Mouse (Mus musculus): ENCODE results near the gene Prrt2. TPM values are rescaled to one million over a fixed set of nuclear protein-coding genes. Genes with fewer than 3 reads are reported as not detected.
A peak's percentile ranks its signal among the peaks of the same experiment; 100 is the strongest.

Prrt2 gene
- polyA plus RNA-seq, 1 experiment from 2014 or later, result 2.9 TPM

- Histone ChIP-seq H3K27ac (ENCODE audit: low read length) (no peak overlapping the region), H3K4me2 (ENCODE audit: low read depth, low read length) (no peak overlapping the region), H3K27me3 (replicated peaks; ENCODE audit: control insufficient read depth, insufficient read depth, low read length) (no peaks in the 10 kb centered on the region), H3K9ac (ENCODE audit: low read depth, low read length) (no peak overlapping the region), H3K4me3 (ENCODE audit: low read length) (no peak overlapping the region), H3K36me3 (ENCODE audit: control insufficient read depth, insufficient read depth, low read length) (no peaks in the 10 kb centered on the region), H3K4me1 (ENCODE audit: control insufficient read depth, insufficient read depth, low read length) (peaks cover 11% of the 10 kb centered on the region), H3K9me3 (ENCODE audit: control insufficient read depth, low read length) (no peaks in the 10 kb centered on the region)
- peak; percentile 65; the same call in 1 of the 2 replicates for ATAC-seq
- WGBS, result 42% methylated on average over 9 of the region's 9 CpGs
These were observed 34.7 kb downstream of the Prrt2 start for GRCm38 (mm10) chr7:126986319-126986718.

GRCm38 (mm10) chr7:126984667-126985444, 36.2 kb downstream of the Prrt2 start:
- peaks cover 7% of the 10 kb centered on the region for H3K36me3 ChIP-seq (ENCODE audit: control insufficient read depth, insufficient read depth, low read length)
- no peak for ATAC-seq
- H3K9me3 ChIP-seq (ENCODE audit: control insufficient read depth, low read length), result no peaks in the 10 kb centered on the region
- H3K4me3 ChIP-seq (ENCODE audit: low read length), result no peak overlapping the region
- 46% methylated on average over 10 of the region's 10 CpGs for WGBS
- no peak overlapping the region for H3K4me2 ChIP-seq (ENCODE audit: low read depth, low read length)
- peaks cover 11% of the 10 kb centered on the region for H3K4me1 ChIP-seq (ENCODE audit: control insufficient read depth, insufficient read depth, low read length)
- no peaks in the 10 kb centered on the region for H3K27me3 ChIP-seq (replicated peaks; ENCODE audit: control insufficient read depth, insufficient read depth, low read length)
- no peak overlapping the region for H3K27ac ChIP-seq (ENCODE audit: low read length)
- no peak overlapping the region for H3K9ac ChIP-seq (ENCODE audit: low read depth, low read length)

GRCm38 (mm10) chr7:126983113-126983512, 37.9 kb downstream of the Prrt2 start:
- H3K27me3 ChIP-seq (replicated peaks; ENCODE audit: control insufficient read depth, insufficient read depth, low read length), result no peaks in the 10 kb centered on the region
- no peak overlapping the region for H3K4me2 ChIP-seq (ENCODE audit: low read depth, low read length)
- peaks cover 15% of the 10 kb centered on the region for H3K4me1 ChIP-seq (ENCODE audit: control insufficient read depth, insufficient read depth, low read length)
- H3K36me3 ChIP-seq (ENCODE audit: control insufficient read depth, insufficient read depth, low read length), result peaks cover 21% of the 10 kb centered on the region
- no peak overlapping the region for H3K9ac ChIP-seq (ENCODE audit: low read depth, low read length)
- 74% methylated on average over 7 of the region's 7 CpGs for WGBS
- no peak for ATAC-seq
- H3K4me3 ChIP-seq (ENCODE audit: low read length), result no peak overlapping the region
- H3K27ac ChIP-seq (ENCODE audit: low read length), result peak overlapping the region; percentile 36; the same call in 1 of the 2 replicates
- H3K9me3 ChIP-seq (ENCODE audit: control insufficient read depth, low read length), result no peaks in the 10 kb centered on the region

- WGBS, result 63% methylated on average over 4 of the region's 4 CpGs
- H3K9me3 ChIP-seq (ENCODE audit: control insufficient read depth, low read length), result no peaks in the 10 kb centered on the region
These were observed 39.0 kb downstream of the Prrt2 start for GRCm38 (mm10) chr7:126982054-126982453.

GRCm38 (mm10) chr7:126981601-126982000, 39.4 kb downstream of the Prrt2 start:
- no peak overlapping the region; the same call in 1 of the 2 replicates for H3K27ac ChIP-seq (ENCODE audit: low read length)
- H3K4me3 ChIP-seq (ENCODE audit: low read length), result no peak overlapping the region
- peaks cover 24% of the 10 kb centered on the region for H3K36me3 ChIP-seq (ENCODE audit: control insufficient read depth, insufficient read depth, low read length)
- H3K9me3 ChIP-seq (ENCODE audit: control insufficient read depth, low read length), result no peaks in the 10 kb centered on the region
- no peak overlapping the region for H3K9ac ChIP-seq (ENCODE audit: low read depth, low read length)
- peaks cover 15% of the 10 kb centered on the region for H3K4me1 ChIP-seq (ENCODE audit: control insufficient read depth, insufficient read depth, low read length)
- WGBS, result 88% methylated on average over 2 of the region's 2 CpGs
- no peak for ATAC-seq
- no peak overlapping the region for H3K4me2 ChIP-seq (ENCODE audit: low read depth, low read length)
- H3K27me3 ChIP-seq (replicated peaks; ENCODE audit: control insufficient read depth, insufficient read depth, low read length), result no peaks in the 10 kb centered on the region

More at GRCm38 (mm10) chr7:126982054-126982453, 39.0 kb downstream of the Prrt2 start:
- ATAC-seq, result peak; percentile 45
- Histone ChIP-seq H3K27ac (ENCODE audit: low read length) (peak overlapping the region; percentile 51; the same call in 1 of the 2 replicates), H3K9ac (ENCODE audit: low read depth, low read length) (no peak overlapping the region), H3K4me2 (ENCODE audit: low read depth, low read length) (no peak overlapping the region), H3K4me1 (ENCODE audit: control insufficient read depth, insufficient read depth, low read length) (peaks cover 15% of the 10 kb centered on the region), H3K4me3 (ENCODE audit: low read length) (no peak overlapping the region), H3K36me3 (ENCODE audit: control insufficient read depth, insufficient read depth, low read length) (peaks cover 24% of the 10 kb centered on the region), H3K27me3 (replicated peaks; ENCODE audit: control insufficient read depth, insufficient read depth, low read length) (no peaks in the 10 kb centered on the region)

- 92% methylated on average over 6 of the region's 6 CpGs for WGBS
- no peak overlapping the region; the same call in 1 of the 2 replicates for H3K4me2 ChIP-seq (ENCODE audit: low read depth, low read length)
- no peak for ATAC-seq
These were observed 42.2 kb downstream of the Prrt2 start for GRCm38 (mm10) chr7:126978841-126979240.

GRCm38 (mm10) chr7:126976878-126977459, 44.0 kb downstream of the Prrt2 start:
- Histone ChIP-seq H3K27me3 (replicated peaks; ENCODE audit: control insufficient read depth, insufficient read depth, low read length) (no peaks in the 10 kb centered on the region), H3K4me2 (ENCODE audit: low read depth, low read length) (peak overlapping the region; percentile 69), H3K36me3 (ENCODE audit: control insufficient read depth, insufficient read depth, low read length) (peaks cover 24% of the 10 kb centered on the region), H3K4me1 (ENCODE audit: control insufficient read depth, insufficient read depth, low read length) (peaks cover 10% of the 10 kb centered on the region; the same call in 1 of the 2 replicates), H3K4me3 (ENCODE audit: low read length) (peak overlapping the region; percentile 100), H3K9ac (ENCODE audit: low read depth, low read length) (peak overlapping the region; percentile 99), H3K9me3 (ENCODE audit: control insufficient read depth, low read length) (no peaks in the 10 kb centered on the region), H3K27ac (ENCODE audit: low read length) (peak overlapping the region; percentile 98)
- WGBS, result 22% methylated on average over 14 of the region's 14 CpGs
- peak; percentile 64 for ATAC-seq

More at GRCm38 (mm10) chr7:126978841-126979240, 42.2 kb downstream of the Prrt2 start:
- H3K27me3 ChIP-seq (replicated peaks; ENCODE audit: control insufficient read depth, insufficient read depth, low read length), result no peaks in the 10 kb centered on the region
- no peak overlapping the region for H3K27ac ChIP-seq (ENCODE audit: low read length)
- H3K9ac ChIP-seq (ENCODE audit: low read depth, low read length), result no peak overlapping the region
- peaks cover 24% of the 10 kb centered on the region for H3K36me3 ChIP-seq (ENCODE audit: control insufficient read depth, insufficient read depth, low read length)
- H3K4me1 ChIP-seq (ENCODE audit: control insufficient read depth, insufficient read depth, low read length), result peaks cover 17% of the 10 kb centered on the region
- no peak overlapping the region for H3K4me3 ChIP-seq (ENCODE audit: low read length)
- H3K9me3 ChIP-seq (ENCODE audit: control insufficient read depth, low read length), result no peaks in the 10 kb centered on the region

- no peaks in the 10 kb centered on the region for H3K27me3 ChIP-seq (replicated peaks; ENCODE audit: control insufficient read depth, insufficient read depth, low read length)
- peak within 1 kb of the TSS; percentile 100 for H3K4me3 ChIP-seq (ENCODE audit: low read length)
- ATAC-seq, result peak; percentile 93
- WGBS, result under 1% methylated on average over 55 of the region's 55 CpGs
- H3K36me3 ChIP-seq (ENCODE audit: control insufficient read depth, insufficient read depth, low read length), result peaks cover 24% of the 10 kb centered on the region
- H3K4me1 ChIP-seq (ENCODE audit: control insufficient read depth, insufficient read depth, low read length), result peaks cover 10% of the 10 kb centered on the region; the same call in 1 of the 2 replicates
- peak within 1 kb of the TSS; percentile 99 for H3K9ac ChIP-seq (ENCODE audit: low read depth, low read length)
- H3K27ac ChIP-seq (ENCODE audit: low read length), result peak within 1 kb of the TSS; percentile 98
- H3K9me3 ChIP-seq (ENCODE audit: control insufficient read depth, low read length), result no peaks in the 10 kb centered on the region
- peak within 1 kb of the TSS; percentile 69 for H3K4me2 ChIP-seq (ENCODE audit: low read depth, low read length)
These were observed 44.8 kb downstream of the Prrt2 start, which contains the start of gene Cdiptos for GRCm38 (mm10) chr7:126975950-126976866. Cdiptos (minus strand) TSS chr7:126976098.

- WGBS, result 0% methylated on average over 1 of the region's 1 CpGs
- H3K4me3 ChIP-seq (ENCODE audit: low read length), result peak within 1 kb of the TSS; percentile 100
- peak within 1 kb of the TSS; percentile 98 for H3K27ac ChIP-seq (ENCODE audit: low read length)
- peaks cover 10% of the 10 kb centered on the region; the same call in 1 of the 2 replicates for H3K4me1 ChIP-seq (ENCODE audit: control insufficient read depth, insufficient read depth, low read length)
- H3K4me2 ChIP-seq (ENCODE audit: low read depth, low read length), result peak within 1 kb of the TSS; percentile 69
- H3K9me3 ChIP-seq (ENCODE audit: control insufficient read depth, low read length), result no peaks in the 10 kb centered on the region
- no peak for ATAC-seq
- H3K36me3 ChIP-seq (ENCODE audit: control insufficient read depth, insufficient read depth, low read length), result peaks cover 21% of the 10 kb centered on the region
- H3K9ac ChIP-seq (ENCODE audit: low read depth, low read length), result peak within 1 kb of the TSS; percentile 99
- no peaks in the 10 kb centered on the region for H3K27me3 ChIP-seq (replicated peaks; ENCODE audit: control insufficient read depth, insufficient read depth, low read length)
These were observed 45.3 kb downstream of the Prrt2 start, which contains the start of gene Cdipt for GRCm38 (mm10) chr7:126975893-126975949. Cdipt (plus strand) TSS chr7:126975914.
